Mouse (Mus musculus) liver, adult 2 months (tissue): ENCODE data around the gene Igdcc4. TPM values are rescaled to one million over a fixed set of nuclear protein-coding genes. Genes with fewer than 3 reads are reported as not detected.

ENCODE experiments used
- DNase-seq: peaks from one replicate; pipeline ENCODE4 v3.0.0-alpha.2; 2011; ENCODE audit warnings: low read depth, low spot score; ENCODE audit errors: extremely low read depth
- H3K27ac ChIP-seq: fragments of 200-500 bp; replicated peaks from 2 replicates; pipeline ENCODE4 v1.5.1; 2012; ENCODE audit warnings: low read depth, mild to moderate bottlenecking, control low read depth, inconsistent platforms, low read length; ENCODE audit not compliant: insufficient read depth
- H3K27me3 ChIP-seq: fragments of 200-500 bp; 2 replicates; pipeline ENCODE4 v1.6.1; 2012; ENCODE audit warnings: mild to moderate bottlenecking, moderate library complexity, low read length, inconsistent platforms; ENCODE audit not compliant: control insufficient read depth, insufficient read depth
- H3K36me3 ChIP-seq: fragments of 200-500 bp; 2 replicates; pipeline ENCODE4 v1.6.1; 2012; ENCODE audit warnings: low read length, inconsistent platforms; ENCODE audit not compliant: control insufficient read depth, insufficient read depth
- H3K4me1 ChIP-seq: fragments of 200-500 bp; 2 replicates; pipeline ENCODE4 v1.6.1; 2011; ENCODE audit warnings: low read length; ENCODE audit not compliant: control insufficient read depth, insufficient read depth
- H3K4me3 ChIP-seq: fragments of 200-500 bp; 2 replicates; pipeline ENCODE4 v1.5.1; 2011; ENCODE audit warnings: low read depth, mild to moderate bottlenecking, control low read depth, low read length, moderate library complexity; ENCODE audit not compliant: insufficient read depth
- H3K79me2 ChIP-seq: fragments of 200-500 bp; 2 replicates; pipeline ENCODE4 v1.6.1; 2012; ENCODE audit warnings: inconsistent platforms, mild to moderate bottlenecking, low read length, moderate library complexity; ENCODE audit not compliant: control insufficient read depth, insufficient read depth
- H3K9ac ChIP-seq: fragments of 200-500 bp; 2 replicates; pipeline ENCODE4 v1.6.1; 2012; ENCODE audit warnings: low read depth, mild to moderate bottlenecking, control low read depth, inconsistent platforms, low read length
- CTCF ChIP-seq: fragments of 200-500 bp; IDR thresholded peaks from 2 replicates; pipeline ENCODE4 v1.5.1; 2011; ENCODE audit warnings: low read depth, low read length, control low read depth
- POLR2A ChIP-seq: fragments of 200-500 bp; IDR thresholded peaks from 2 replicates; pipeline ENCODE4 v1.6.1; 2011; ENCODE audit warnings: low read length, control low read depth; ENCODE audit not compliant: insufficient read depth; ENCODE audit errors: extremely low read depth
- WGBS: fragments of 180-500 bp; shearing (Covaris S2); methylation state at CpG from one replicate; pipeline ENCODE4 v1.1.7; 2018; 5-methylcytosine and 5-hydroxymethylcytosine counted together
- polyA plus RNA-seq: library from polyadenylated mRNA; depleted of rRNA; stranded (reverse); fragments of >200 nt; gene quantifications from 2 replicates; pipeline ENCODE4 v1.2.3, GENCODE M21; 2012; rRNA removed
- total RNA-seq: library from RNA; depleted of rRNA; stranded (reverse); fragments of >200 nt; gene quantifications from 2 replicates; pipeline ENCODE4 v1.2.3, GENCODE M21; 2014; rRNA removed

Gene Igdcc4
- total and polyA plus RNA-seq, 2 experiments, result 0.12 to 0.18 TPM

GRCm38 (mm10) chr9:65175939-65176871 lies 74.9 kb downstream of the Igdcc4 start:
- Histone ChIP-seq H3K4me3 (no peak overlapping the region), H3K27ac (no peak overlapping the region), H3K4me1 (no peaks in the 10 kb centered on the region), H3K27me3 (no peaks in the 10 kb centered on the region; the same call in none of the 2 replicates), H3K79me2 (no peaks in the 10 kb centered on the region), H3K36me3 (no peaks in the 10 kb centered on the region), H3K9ac (no peak overlapping the region)
- WGBS, result 65% methylated on average over 9 of the region's 9 CpGs
- DNase-seq, result no peak
- no peak for TF ChIP-seq POLR2A
- TF ChIP-seq CTCF, result no peak

GRCm38 (mm10) chr9:65177497-65177896 lies 76.2 kb downstream of the Igdcc4 start:
- no peak for TF ChIP-seq CTCF
- no peak for TF ChIP-seq POLR2A
- DNase-seq, result no peak
- H3K4me1 ChIP-seq, result no peaks in the 10 kb centered on the region
- H3K79me2 ChIP-seq, result no peaks in the 10 kb centered on the region
- no peak overlapping the region for H3K9ac ChIP-seq
- H3K27ac ChIP-seq, result no peak overlapping the region
- no peak overlapping the region for H3K4me3 ChIP-seq
- no peaks in the 10 kb centered on the region for H3K36me3 ChIP-seq
- H3K27me3 ChIP-seq, result no peaks in the 10 kb centered on the region; the same call in none of the 2 replicates
- WGBS, result 83% methylated on average over 3 of the region's 3 CpGs

GRCm38 (mm10) chr9:65177912-65178311 lies 76.6 kb downstream of the Igdcc4 start:
- H3K4me1 ChIP-seq, result no peaks in the 10 kb centered on the region

GRCm38 (mm10) chr9:65178336-65179213 lies 77.3 kb downstream of the Igdcc4 start:
- 30% methylated on average over 22 of the region's 22 CpGs for WGBS
- H3K4me3 ChIP-seq, result no peak overlapping the region
- no peaks in the 10 kb centered on the region; the same call in none of the 2 replicates for H3K27me3 ChIP-seq
- H3K27ac ChIP-seq, result no peak overlapping the region
- H3K9ac ChIP-seq, result no peak overlapping the region
- no peaks in the 10 kb centered on the region for H3K79me2 ChIP-seq
- no peak for TF ChIP-seq POLR2A
- no peak for TF ChIP-seq CTCF
- DNase-seq, result no peak
- H3K4me1 ChIP-seq, result no peaks in the 10 kb centered on the region
- H3K36me3 ChIP-seq, result no peaks in the 10 kb centered on the region

More at GRCm38 (mm10) chr9:65177912-65178311, 76.6 kb downstream of the Igdcc4 start:
- no peak for DNase-seq
- Histone ChIP-seq H3K9ac (no peak overlapping the region), H3K27ac (no peak overlapping the region), H3K79me2 (no peaks in the 10 kb centered on the region), H3K36me3 (no peaks in the 10 kb centered on the region), H3K4me3 (no peak overlapping the region), H3K27me3 (no peaks in the 10 kb centered on the region; the same call in none of the 2 replicates)
- 75% methylated on average over 10 of the region's 10 CpGs for WGBS
- TF ChIP-seq CTCF, result no peak
- TF ChIP-seq POLR2A, result no peak

GRCm38 (mm10) chr9:65179817-65180624 lies 78.7 kb downstream of the Igdcc4 start:
- H3K27ac ChIP-seq, result no peak overlapping the region
- no peaks in the 10 kb centered on the region; the same call in none of the 2 replicates for H3K27me3 ChIP-seq
- TF ChIP-seq CTCF (no peak), POLR2A (no peak)
- no peaks in the 10 kb centered on the region for H3K36me3 ChIP-seq
- no peaks in the 10 kb centered on the region for H3K4me1 ChIP-seq
- H3K79me2 ChIP-seq, result no peaks in the 10 kb centered on the region
- WGBS, result 37% methylated on average over 17 of the region's 17 CpGs
- no peak overlapping the region for H3K9ac ChIP-seq
- no peak overlapping the region for H3K4me3 ChIP-seq
- no peak for DNase-seq

Other genes with a start within 250 kb of the Igdcc4 start
- gene Slc24a1, start 149.9 kb upstream of the Igdcc4 start, total RNA-seq, result not detected in 2 replicates
- gene Slc24a1, start 149.9 kb upstream of the Igdcc4 start, polyA plus RNA-seq, result not detected in 2 replicates
- gene Ints14, start 140.6 kb upstream of the Igdcc4 start, total RNA-seq, result 5.4 and 6.7 TPM in 2 replicates
- gene Ints14, start 140.6 kb upstream of the Igdcc4 start, polyA plus RNA-seq, result 4.7 and 5.7 TPM in 2 replicates
- gene Hacd3, start 79.8 kb upstream of the Igdcc4 start, total RNA-seq, result 165 TPM in 2 replicates
- gene Hacd3, start 79.8 kb upstream of the Igdcc4 start, polyA plus RNA-seq, result 67.7 and 68.6 TPM in 2 replicates
- 42.8 and 46.2 TPM in 2 replicates for gene Dpp8, start 69.1 kb upstream of the Igdcc4 start, total RNA-seq
- gene Dpp8, start 69.1 kb upstream of the Igdcc4 start, polyA plus RNA-seq, result 18.8 and 20.4 TPM in 2 replicates
- gene Igdcc3, start 39.7 kb downstream of the Igdcc4 start, total RNA-seq, result not detected in 2 replicates
- gene Igdcc3, start 39.7 kb downstream of the Igdcc4 start, polyA plus RNA-seq, result not detected in 2 replicates
- gene Parp16, start 93.9 kb downstream of the Igdcc4 start, total RNA-seq, result 11.3 and 12.6 TPM in 2 replicates
- 11.4 and 13.6 TPM in 2 replicates for gene Parp16, start 93.9 kb downstream of the Igdcc4 start, polyA plus RNA-seq
- 0.18 and 0.20 TPM in 2 replicates for gene Cilp, start 163.7 kb downstream of the Igdcc4 start, total RNA-seq
- 0.12 and 0.15 TPM in 2 replicates for gene Cilp, start 163.7 kb downstream of the Igdcc4 start, polyA plus RNA-seq
- gene Clpx, start 192.8 kb downstream of the Igdcc4 start, total RNA-seq, result 54.0 and 56.1 TPM in 2 replicates
- gene Clpx, start 192.8 kb downstream of the Igdcc4 start, polyA plus RNA-seq, result 39.2 and 62.4 TPM in 2 replicates
- gene Pdcd7, start 244.6 kb downstream of the Igdcc4 start, total RNA-seq, result 3.6 and 5.6 TPM in 2 replicates
- gene Pdcd7, start 244.6 kb downstream of the Igdcc4 start, polyA plus RNA-seq, result 3.5 and 4.5 TPM in 2 replicates